Mouse (Mus musculus) heart, adult 11 months (tissue): ENCODE data around the gene Ears2.
A peak's percentile ranks its signal among the peaks of the same experiment; 100 is the strongest.

ENCODE experiments used
- DNase-seq: peaks from one replicate; pipeline ENCODE4 v3.0.0; 2022

The Ears2 gene

GRCm38 (mm10) chr7:122044106-122044505 is 23.0 kb downstream of the Ears2 start:
- peak; percentile 91 for DNase-seq

- DNase-seq, result no peak
Measured at GRCm38 (mm10) chr7:122034348-122034747, 32.7 kb downstream of the Ears2 start.

GRCm38 (mm10) chr7:122033371-122033770 is 33.7 kb downstream of the Ears2 start:
- DNase-seq, result peak; percentile 79

- no peak for DNase-seq
Measured at GRCm38 (mm10) chr7:122022131-122022530, 44.9 kb downstream of the Ears2 start.

GRCm38 (mm10) chr7:122020667-122021354 is 46.3 kb downstream of the Ears2 start, which contains the start of gene Gga2:
TSS of gene Gga2 (minus strand) at chr7:122021222.
- peak; percentile 99 for DNase-seq

GRCm38 (mm10) chr7:122020273-122020666 is 46.8 kb downstream of the Ears2 start:
- peak; percentile 78 for DNase-seq

GRCm38 (mm10) chr7:122018978-122019377 is 48.1 kb downstream of the Ears2 start:
- DNase-seq, result peak; percentile 81

- DNase-seq, result peak; percentile 90
Measured at GRCm38 (mm10) chr7:122018247-122018646, 48.8 kb downstream of the Ears2 start.

- DNase-seq, result peak; percentile 94
Measured at GRCm38 (mm10) chr7:122015734-122016133, 51.3 kb downstream of the Ears2 start.

GRCm38 (mm10) chr7:122015105-122015504 is 52.0 kb downstream of the Ears2 start:
- DNase-seq, result peak; percentile 93

GRCm38 (mm10) chr7:122012949-122013348 is 54.1 kb downstream of the Ears2 start:
- no peak for DNase-seq

GRCm38 (mm10) chr7:122012370-122012769 is 54.7 kb downstream of the Ears2 start:
- peak; percentile 91 for DNase-seq

GRCm38 (mm10) chr7:122000396-122000795 is 66.7 kb downstream of the Ears2 start:
- DNase-seq, result no peak

GRCm38 (mm10) chr7:121995961-121996360 is 71.1 kb downstream of the Ears2 start:
- DNase-seq, result no peak
